Mouse (Mus musculus): Measurements from ENCODE around the gene Mrpl4.
"Not testable (repeated sequence)": the region's sequence is repeated elsewhere in the genome, so short reads cannot be mapped to it uniquely, and the experiment has no call there.

DNA sequence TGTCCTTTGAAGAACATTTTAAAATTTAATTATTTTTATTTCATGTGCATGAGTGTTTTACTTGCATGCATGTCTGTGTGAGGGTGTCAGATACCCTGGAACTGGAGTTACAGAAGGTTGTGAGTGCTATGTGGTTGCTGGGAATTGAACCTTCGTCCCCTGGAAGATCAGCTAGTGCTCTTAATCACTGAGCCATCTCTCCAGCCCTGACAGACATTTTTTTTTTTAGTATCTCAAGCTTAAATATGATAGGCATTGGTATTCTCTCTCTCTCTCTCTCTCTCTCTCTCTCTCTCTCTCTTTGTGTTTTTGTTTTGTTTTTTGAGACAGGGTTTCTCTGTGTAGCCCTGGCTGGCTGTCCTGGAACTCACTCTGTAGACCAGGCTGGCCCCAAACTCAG, 42.2 kb downstream of the Mrpl4 start:
- not testable (repeated sequence) for TF ChIP-seq CTCF, EP300 (IDR thresholded peaks at IDR 0.05; ENCODE audit: low read depth)
